Mouse (Mus musculus): ENCODE data around the gene Lrrc4c.

DNA sequence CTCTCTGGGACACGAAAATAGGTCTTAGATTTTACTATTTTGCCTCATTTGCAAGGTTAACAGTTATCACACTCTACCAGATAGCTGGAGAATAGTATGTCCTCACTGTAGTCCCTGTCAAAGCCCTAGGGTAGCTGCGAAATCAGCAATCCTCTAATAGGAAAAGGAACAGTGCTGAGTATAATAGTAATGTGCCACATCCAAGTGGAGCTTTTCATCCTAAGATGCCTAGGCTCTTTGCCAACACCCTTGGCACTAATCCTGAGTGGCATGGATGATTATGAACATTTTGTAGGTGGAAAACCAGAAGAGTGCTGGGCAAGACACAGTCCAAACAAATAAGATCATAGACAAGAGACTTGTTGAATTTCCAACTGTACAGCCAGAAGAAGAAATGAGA lies 981.7 kb downstream of the Lrrc4c start:
- TF ChIP-seq CHD2 (IDR thresholded peaks at IDR 0.05; ENCODE audit: low read depth, low read length), result no peak
- no peak for TF ChIP-seq ZNF384 (IDR thresholded peaks at IDR 0.05; ENCODE audit: low read depth, low read length)
- no peak for TF ChIP-seq HCFC1 (IDR thresholded peaks at IDR 0.05; ENCODE audit: borderline replicate concordance, insufficient read depth, low read length)
- TF ChIP-seq ZC3H11A (IDR thresholded peaks at IDR 0.05; ENCODE audit: borderline replicate concordance, low read depth, low read length), result no peak

Measured in ES-E14 (cell line).